Mouse (Mus musculus) liver, adult 2 months (tissue): ENCODE measurements around the gene Tcf21. TPM values are rescaled to one million over a fixed set of nuclear protein-coding genes. Genes with fewer than 3 reads are reported as not detected.

Experiments used
- DNase-seq: peaks from one replicate; pipeline ENCODE4 v3.0.0-alpha.2; 2011; ENCODE audit warnings: low read depth, low spot score; ENCODE audit errors: extremely low read depth
- H3K27ac ChIP-seq: fragments of 200-500 bp; replicated peaks from 2 replicates; pipeline ENCODE4 v1.5.1; 2012; ENCODE audit warnings: low read depth, mild to moderate bottlenecking, control low read depth, inconsistent platforms, low read length; ENCODE audit not compliant: insufficient read depth
- H3K27me3 ChIP-seq: fragments of 200-500 bp; 2 replicates; pipeline ENCODE4 v1.6.1; 2012; ENCODE audit warnings: mild to moderate bottlenecking, moderate library complexity, low read length, inconsistent platforms; ENCODE audit not compliant: control insufficient read depth, insufficient read depth
- H3K36me3 ChIP-seq: fragments of 200-500 bp; 2 replicates; pipeline ENCODE4 v1.6.1; 2012; ENCODE audit warnings: low read length, inconsistent platforms; ENCODE audit not compliant: control insufficient read depth, insufficient read depth
- H3K4me1 ChIP-seq: fragments of 200-500 bp; 2 replicates; pipeline ENCODE4 v1.6.1; 2011; ENCODE audit warnings: low read length; ENCODE audit not compliant: control insufficient read depth, insufficient read depth
- H3K4me3 ChIP-seq: fragments of 200-500 bp; 2 replicates; pipeline ENCODE4 v1.5.1; 2011; ENCODE audit warnings: low read depth, mild to moderate bottlenecking, control low read depth, low read length, moderate library complexity; ENCODE audit not compliant: insufficient read depth
- H3K79me2 ChIP-seq: fragments of 200-500 bp; 2 replicates; pipeline ENCODE4 v1.6.1; 2012; ENCODE audit warnings: inconsistent platforms, mild to moderate bottlenecking, low read length, moderate library complexity; ENCODE audit not compliant: control insufficient read depth, insufficient read depth
- H3K9ac ChIP-seq: fragments of 200-500 bp; 2 replicates; pipeline ENCODE4 v1.6.1; 2012; ENCODE audit warnings: low read depth, mild to moderate bottlenecking, control low read depth, inconsistent platforms, low read length
- CTCF ChIP-seq: fragments of 200-500 bp; IDR thresholded peaks from 2 replicates; pipeline ENCODE4 v1.5.1; 2011; ENCODE audit warnings: low read depth, low read length, control low read depth
- POLR2A ChIP-seq: fragments of 200-500 bp; IDR thresholded peaks from 2 replicates; pipeline ENCODE4 v1.6.1; 2011; ENCODE audit warnings: low read length, control low read depth; ENCODE audit not compliant: insufficient read depth; ENCODE audit errors: extremely low read depth
- WGBS: fragments of 180-500 bp; shearing (Covaris S2); methylation state at CpG from one replicate; pipeline ENCODE4 v1.1.7; 2018; 5-methylcytosine and 5-hydroxymethylcytosine counted together
- polyA plus RNA-seq: library from polyadenylated mRNA; depleted of rRNA; stranded (reverse); fragments of >200 nt; gene quantifications from 2 replicates; pipeline ENCODE4 v1.2.3, GENCODE M21; 2012; rRNA removed
- total RNA-seq: library from RNA; depleted of rRNA; stranded (reverse); fragments of >200 nt; gene quantifications from 2 replicates; pipeline ENCODE4 v1.2.3, GENCODE M21; 2014; rRNA removed

The Tcf21 gene
- total RNA-seq (2.7 and 4.7 TPM in 2 replicates), polyA plus RNA-seq (11.6 and 13.6 TPM in 2 replicates)

- Histone ChIP-seq H3K9ac (peak within 1 kb of the TSS; percentile 72), H3K36me3 (no peaks in the 10 kb centered on the region), H3K27me3 (peaks cover 23% of the 10 kb centered on the region), H3K79me2 (no peaks in the 10 kb centered on the region), H3K27ac (peak within 1 kb of the TSS; percentile 37), H3K4me1 (no peaks in the 10 kb centered on the region), H3K4me3 (peak within 1 kb of the TSS; percentile 71)
- peak; percentile 16 for DNase-seq
- no peak for TF ChIP-seq CTCF
- no peak for TF ChIP-seq POLR2A
- WGBS = 6% methylated on average over 20 of the region's 20 CpGs
Observed at GRCm38 (mm10) chr10:22819871-22820590, at the start of gene Tcf21. Gene Tcf21 (minus strand): TSS chr10:22820174.

GRCm38 (mm10) chr10:22868386-22868918 is 48.5 kb upstream of the Tcf21 start:
- Histone ChIP-seq H3K36me3 (no peaks in the 10 kb centered on the region), H3K9ac (no peak overlapping the region), H3K4me1 (no peaks in the 10 kb centered on the region), H3K27ac (no peak overlapping the region), H3K4me3 (no peak overlapping the region), H3K27me3 (no peaks in the 10 kb centered on the region), H3K79me2 (no peaks in the 10 kb centered on the region)
- TF ChIP-seq CTCF (no peak), POLR2A (no peak)
- no peak for DNase-seq
- 65% methylated on average over 8 of the region's 8 CpGs for WGBS

- no peaks in the 10 kb centered on the region for H3K36me3 ChIP-seq
- no peak overlapping the region for H3K4me3 ChIP-seq
- H3K79me2 ChIP-seq = no peaks in the 10 kb centered on the region
- H3K27ac ChIP-seq = no peak overlapping the region
- no peak overlapping the region for H3K9ac ChIP-seq
- no peaks in the 10 kb centered on the region for H3K4me1 ChIP-seq
- 80% methylated on average over 2 of the region's 2 CpGs for WGBS
- H3K27me3 ChIP-seq = no peaks in the 10 kb centered on the region
- DNase-seq = no peak
- no peak for TF ChIP-seq POLR2A
- no peak for TF ChIP-seq CTCF
Observed at GRCm38 (mm10) chr10:22867210-22867609, 47.2 kb upstream of the Tcf21 start.

- Histone ChIP-seq H3K27ac (no peak overlapping the region), H3K79me2 (no peaks in the 10 kb centered on the region), H3K27me3 (no peaks in the 10 kb centered on the region), H3K36me3 (no peaks in the 10 kb centered on the region), H3K4me3 (no peak overlapping the region), H3K4me1 (no peaks in the 10 kb centered on the region), H3K9ac (no peak overlapping the region)
- TF ChIP-seq POLR2A = no peak
- TF ChIP-seq CTCF = peak; percentile 31; the same call in 1 of the 2 replicates
- 35% methylated on average over 9 of the region's 9 CpGs for WGBS
- no peak for DNase-seq
Observed at GRCm38 (mm10) chr10:22858111-22858510, 38.1 kb upstream of the Tcf21 start.

- Histone ChIP-seq H3K27me3 (no peaks in the 10 kb centered on the region), H3K9ac (no peak overlapping the region), H3K4me1 (no peaks in the 10 kb centered on the region), H3K27ac (no peak overlapping the region), H3K79me2 (no peaks in the 10 kb centered on the region), H3K4me3 (no peak overlapping the region), H3K36me3 (no peaks in the 10 kb centered on the region)
- TF ChIP-seq CTCF (no peak), POLR2A (no peak)
- 30% methylated on average over 7 of the region's 7 CpGs for WGBS
- no peak for DNase-seq
Observed at GRCm38 (mm10) chr10:22854330-22854729, 34.4 kb upstream of the Tcf21 start.

GRCm38 (mm10) chr10:22845351-22845750 is 25.4 kb upstream of the Tcf21 start:
- Histone ChIP-seq H3K27me3 (peaks cover 3% of the 10 kb centered on the region; the same call in 1 of the 2 replicates), H3K36me3 (no peaks in the 10 kb centered on the region), H3K27ac (no peak overlapping the region), H3K4me3 (no peak overlapping the region), H3K79me2 (no peaks in the 10 kb centered on the region), H3K9ac (no peak overlapping the region), H3K4me1 (no peaks in the 10 kb centered on the region)
- DNase-seq = no peak
- no peak for TF ChIP-seq CTCF
- TF ChIP-seq POLR2A = no peak
- 26% methylated on average over 3 of the region's 3 CpGs for WGBS
